Mouse (Mus musculus): ENCODE data around the gene Spns1. TPM values are rescaled to one million over a fixed set of nuclear protein-coding genes. Genes with fewer than 3 reads are reported as not detected.

The Spns1 gene
- polyA plus RNA-seq, 1 experiment from 2014 or later = 41.1 TPM

DNA sequence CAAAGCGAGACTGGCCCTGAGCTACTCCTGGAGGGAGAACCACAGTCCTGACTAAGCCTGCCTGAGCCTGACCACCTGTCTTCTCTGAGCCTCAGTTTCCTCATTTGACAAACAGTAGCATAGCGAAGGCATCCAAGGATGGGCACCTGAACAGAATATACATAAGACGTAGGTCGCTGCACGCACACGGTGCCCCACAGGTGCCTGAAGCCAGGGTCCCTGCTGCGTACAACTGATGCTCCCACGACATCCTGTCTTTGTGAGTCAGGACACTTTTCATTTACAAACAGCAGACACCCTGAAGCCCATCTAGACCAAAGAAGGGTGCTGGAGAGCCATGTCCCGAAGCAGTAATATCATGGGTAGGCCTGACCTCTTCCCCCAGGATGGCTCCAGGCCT is 18.8 kb downstream of the Spns1 start:
- no peaks in the 10 kb centered on the region for H3K27me3 ChIP-seq (ENCODE audit: control insufficient read depth, insufficient read depth, low read length)
- no peak overlapping the region for H3K4me2 ChIP-seq (ENCODE audit: low read depth, low read length)
- WGBS = 86% methylated on average over 9 of the region's 9 CpGs
- H3K9me3 ChIP-seq (replicated peaks; ENCODE audit: control insufficient read depth, low read length) = no peaks in the 10 kb centered on the region
- no peak overlapping the region for H3K4me3 ChIP-seq (ENCODE audit: low read length)
- no peak overlapping the region for H3K9ac ChIP-seq (ENCODE audit: low read length)
- H3K36me3 ChIP-seq (ENCODE audit: control insufficient read depth, insufficient read depth) = no peaks in the 10 kb centered on the region
- ATAC-seq (replicated peaks; ENCODE audit: extremely low read depth, insufficient read depth, low FRiP score) = no peak
- H3K4me1 ChIP-seq (ENCODE audit: control insufficient read depth, insufficient read depth, low read length) = peaks cover 4% of the 10 kb centered on the region; the same call in 1 of the 2 replicates
- H3K27ac ChIP-seq (ENCODE audit: low read length) = no peak overlapping the region

GRCm38 (mm10) chr7:126357838-126358237 is 19.4 kb downstream of the Spns1 start:
- no peak for ATAC-seq (replicated peaks; ENCODE audit: extremely low read depth, insufficient read depth, low FRiP score)
- Histone ChIP-seq H3K9ac (ENCODE audit: low read length) (no peak overlapping the region), H3K27ac (ENCODE audit: low read length) (no peak overlapping the region), H3K4me1 (ENCODE audit: control insufficient read depth, insufficient read depth, low read length) (peaks cover 4% of the 10 kb centered on the region; the same call in 1 of the 2 replicates), H3K4me2 (ENCODE audit: low read depth, low read length) (no peak overlapping the region), H3K27me3 (ENCODE audit: control insufficient read depth, insufficient read depth, low read length) (no peaks in the 10 kb centered on the region), H3K36me3 (ENCODE audit: control insufficient read depth, insufficient read depth) (no peaks in the 10 kb centered on the region), H3K9me3 (replicated peaks; ENCODE audit: control insufficient read depth, low read length) (no peaks in the 10 kb centered on the region), H3K4me3 (ENCODE audit: low read length) (no peak overlapping the region)
- 75% methylated on average over 6 of the region's 6 CpGs for WGBS

GRCm38 (mm10) chr7:126356793-126357591 is 20.3 kb downstream of the Spns1 start:
- Histone ChIP-seq H3K4me2 (ENCODE audit: low read depth, low read length) (no peak overlapping the region), H3K4me1 (ENCODE audit: control insufficient read depth, insufficient read depth, low read length) (peaks cover 4% of the 10 kb centered on the region; the same call in 1 of the 2 replicates), H3K4me3 (ENCODE audit: low read length) (no peak overlapping the region), H3K36me3 (ENCODE audit: control insufficient read depth, insufficient read depth) (no peaks in the 10 kb centered on the region), H3K9me3 (replicated peaks; ENCODE audit: control insufficient read depth, low read length) (no peaks in the 10 kb centered on the region), H3K27ac (ENCODE audit: low read length) (no peak overlapping the region), H3K9ac (ENCODE audit: low read length) (no peak overlapping the region), H3K27me3 (ENCODE audit: control insufficient read depth, insufficient read depth, low read length) (no peaks in the 10 kb centered on the region)
- no peak; the same call in 1 of the 2 replicates for ATAC-seq (replicated peaks; ENCODE audit: extremely low read depth, insufficient read depth, low FRiP score)
- WGBS = 45% methylated on average over 7 of the region's 7 CpGs

DNA sequence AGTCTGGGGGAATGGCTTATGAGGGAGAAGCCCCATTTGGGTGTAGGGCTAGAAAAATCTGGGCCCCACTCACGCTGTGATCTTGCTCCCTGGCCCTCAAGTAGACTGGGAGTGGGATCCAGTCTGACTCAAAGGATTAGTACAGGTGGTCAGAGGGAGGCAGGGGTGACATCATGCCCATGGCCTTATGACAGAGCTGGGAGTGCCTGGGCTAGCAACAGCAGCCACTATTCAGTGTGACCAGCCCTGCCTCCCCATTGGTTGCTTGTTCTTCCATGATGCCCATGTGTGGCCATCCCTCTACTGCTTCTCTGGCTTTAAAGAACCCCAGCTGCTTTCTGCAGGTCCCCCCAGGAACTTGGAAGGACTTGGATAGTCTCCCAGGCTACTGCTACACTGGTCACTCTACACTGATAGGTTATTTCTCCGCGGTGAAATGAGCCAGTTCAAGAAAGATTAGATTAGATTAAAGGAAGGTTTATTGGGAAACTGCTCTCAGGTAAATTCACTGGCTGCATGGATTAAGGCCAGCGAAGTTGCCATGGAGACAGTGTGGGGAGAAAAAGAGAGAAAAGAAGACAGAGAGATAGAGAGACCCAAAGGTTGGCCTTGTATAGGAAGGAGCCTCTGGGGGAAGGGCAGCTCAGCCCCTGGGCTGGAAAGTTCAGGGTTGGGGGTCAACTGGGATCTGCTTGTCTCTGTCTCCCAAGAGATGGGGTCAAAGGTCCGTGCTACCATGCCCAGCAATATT is 21.2 kb downstream of the Spns1 start:
- WGBS = 47% methylated on average over 5 of the region's 5 CpGs

GRCm38 (mm10) chr7:126354738-126355614 is 22.3 kb downstream of the Spns1 start:
- H3K9me3 ChIP-seq (replicated peaks; ENCODE audit: control insufficient read depth, low read length) = no peaks in the 10 kb centered on the region
- H3K4me3 ChIP-seq (ENCODE audit: low read length) = no peak overlapping the region
- H3K4me1 ChIP-seq (ENCODE audit: control insufficient read depth, insufficient read depth, low read length) = peaks cover 4% of the 10 kb centered on the region; the same call in 1 of the 2 replicates
- no peak overlapping the region for H3K9ac ChIP-seq (ENCODE audit: low read length)
- no peaks in the 10 kb centered on the region for H3K36me3 ChIP-seq (ENCODE audit: control insufficient read depth, insufficient read depth)
- no peaks in the 10 kb centered on the region for H3K27me3 ChIP-seq (ENCODE audit: control insufficient read depth, insufficient read depth, low read length)
- peak; percentile 32; the same call in 1 of the 2 replicates for ATAC-seq (replicated peaks; ENCODE audit: extremely low read depth, insufficient read depth, low FRiP score)
- no peak overlapping the region for H3K4me2 ChIP-seq (ENCODE audit: low read depth, low read length)
- WGBS = 42% methylated on average over 14 of the region's 14 CpGs
- no peak overlapping the region for H3K27ac ChIP-seq (ENCODE audit: low read length)

More for the DNA sequence above, 21.2 kb downstream of the Spns1 start:
- H3K27ac ChIP-seq (ENCODE audit: low read length) = no peak overlapping the region
- no peak for ATAC-seq (replicated peaks; ENCODE audit: extremely low read depth, insufficient read depth, low FRiP score)
- H3K9ac ChIP-seq (ENCODE audit: low read length) = no peak overlapping the region
- no peaks in the 10 kb centered on the region for H3K36me3 ChIP-seq (ENCODE audit: control insufficient read depth, insufficient read depth)
- no peaks in the 10 kb centered on the region for H3K9me3 ChIP-seq (replicated peaks; ENCODE audit: control insufficient read depth, low read length)
- H3K27me3 ChIP-seq (ENCODE audit: control insufficient read depth, insufficient read depth, low read length) = no peaks in the 10 kb centered on the region
- peaks cover 4% of the 10 kb centered on the region; the same call in 1 of the 2 replicates for H3K4me1 ChIP-seq (ENCODE audit: control insufficient read depth, insufficient read depth, low read length)
- H3K4me2 ChIP-seq (ENCODE audit: low read depth, low read length) = no peak overlapping the region
- H3K4me3 ChIP-seq (ENCODE audit: low read length) = no peak overlapping the region

- ATAC-seq (replicated peaks; ENCODE audit: extremely low read depth, insufficient read depth, low FRiP score) = no peak
- H3K36me3 ChIP-seq (ENCODE audit: control insufficient read depth, insufficient read depth) = no peaks in the 10 kb centered on the region
- H3K9me3 ChIP-seq (replicated peaks; ENCODE audit: control insufficient read depth, low read length) = no peaks in the 10 kb centered on the region
- no peak overlapping the region for H3K9ac ChIP-seq (ENCODE audit: low read length)
- no peak overlapping the region for H3K4me3 ChIP-seq (ENCODE audit: low read length)
- peaks cover 4% of the 10 kb centered on the region; the same call in 1 of the 2 replicates for H3K4me1 ChIP-seq (ENCODE audit: control insufficient read depth, insufficient read depth, low read length)
- H3K4me2 ChIP-seq (ENCODE audit: low read depth, low read length) = no peak overlapping the region
- 63% methylated on average over 3 of the region's 3 CpGs for WGBS
- H3K27ac ChIP-seq (ENCODE audit: low read length) = no peak overlapping the region
- no peaks in the 10 kb centered on the region for H3K27me3 ChIP-seq (ENCODE audit: control insufficient read depth, insufficient read depth, low read length)
Observed at GRCm38 (mm10) chr7:126353994-126354365, 23.3 kb downstream of the Spns1 start.

DNA sequence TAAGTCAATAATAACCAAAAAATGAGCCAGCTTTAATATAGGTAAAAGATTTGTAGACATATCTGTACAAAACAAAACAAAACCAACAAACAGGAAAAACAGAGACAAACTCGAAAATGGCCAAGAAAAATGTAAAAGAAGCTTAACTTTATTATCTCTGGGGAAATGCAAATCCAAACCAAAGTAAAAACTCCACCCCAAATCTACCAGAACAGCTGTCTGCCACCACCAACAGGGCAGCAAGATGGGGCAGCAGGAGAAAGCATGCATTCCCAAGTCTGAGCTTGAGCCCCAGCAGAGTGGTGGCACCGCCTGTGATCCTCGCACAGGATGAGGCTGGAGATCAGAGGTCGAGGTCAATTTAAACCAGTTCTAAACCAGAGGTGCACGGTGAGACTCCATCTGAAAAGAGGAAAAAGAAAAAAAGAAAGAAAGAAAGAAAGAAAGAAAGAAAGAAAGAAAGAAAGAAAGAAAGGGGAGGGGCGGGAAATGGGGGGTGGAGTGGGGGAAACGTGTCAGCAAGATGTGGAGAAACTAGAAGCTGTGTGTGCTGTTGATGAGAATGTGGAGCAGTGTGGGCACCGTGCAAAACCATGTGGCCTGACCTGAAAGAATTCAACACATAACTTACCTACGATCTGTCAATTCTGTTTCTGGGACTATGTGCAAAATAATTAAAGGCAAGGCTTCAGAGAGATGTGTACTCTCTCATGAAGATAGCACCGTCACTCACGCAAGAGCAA is 23.8 kb downstream of the Spns1 start:
- Histone ChIP-seq H3K4me1 (ENCODE audit: control insufficient read depth, insufficient read depth, low read length) (peaks cover 4% of the 10 kb centered on the region; the same call in 1 of the 2 replicates), H3K4me2 (ENCODE audit: low read depth, low read length) (no peak overlapping the region), H3K4me3 (ENCODE audit: low read length) (no peak overlapping the region), H3K36me3 (ENCODE audit: control insufficient read depth, insufficient read depth) (no peaks in the 10 kb centered on the region), H3K9ac (ENCODE audit: low read length) (no peak overlapping the region), H3K9me3 (replicated peaks; ENCODE audit: control insufficient read depth, low read length) (no peaks in the 10 kb centered on the region), H3K27me3 (ENCODE audit: control insufficient read depth, insufficient read depth, low read length) (no peaks in the 10 kb centered on the region), H3K27ac (ENCODE audit: low read length) (no peak overlapping the region)
- 60% methylated on average over 11 of the region's 11 CpGs for WGBS
- ATAC-seq (replicated peaks; ENCODE audit: extremely low read depth, insufficient read depth, low FRiP score) = no peak

DNA sequence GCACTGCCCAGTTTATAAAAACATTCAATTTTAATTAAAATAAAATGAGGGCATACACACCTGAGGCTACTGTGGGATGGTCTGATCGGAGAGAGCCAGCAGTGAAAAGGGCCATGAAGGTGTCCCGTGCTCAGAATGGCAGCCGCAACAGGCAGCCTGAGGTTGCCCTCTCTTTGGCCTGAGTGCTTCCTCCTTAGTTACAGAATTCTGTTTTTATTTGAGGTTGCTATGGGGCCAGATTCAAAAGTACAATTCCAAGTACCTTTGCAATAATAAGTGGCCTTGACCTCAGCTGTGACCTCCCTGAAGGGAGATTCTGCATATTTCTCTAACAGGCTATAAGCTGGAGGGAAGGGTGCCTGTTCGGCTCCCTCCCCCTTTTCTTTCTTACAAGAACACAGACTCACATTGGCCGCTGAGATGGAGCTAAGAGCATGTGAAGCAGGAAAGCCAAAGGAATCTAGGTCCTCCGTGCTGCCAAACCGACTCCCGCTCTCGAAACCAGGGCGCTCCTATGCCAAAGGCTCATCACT is 25.8 kb downstream of the Spns1 start:
- Histone ChIP-seq H3K4me1 (ENCODE audit: control insufficient read depth, insufficient read depth, low read length) (peaks cover 4% of the 10 kb centered on the region; the same call in 1 of the 2 replicates), H3K9ac (ENCODE audit: low read length) (no peak overlapping the region), H3K27ac (ENCODE audit: low read length) (no peak overlapping the region), H3K9me3 (replicated peaks; ENCODE audit: control insufficient read depth, low read length) (no peaks in the 10 kb centered on the region), H3K27me3 (ENCODE audit: control insufficient read depth, insufficient read depth, low read length) (no peaks in the 10 kb centered on the region), H3K4me3 (ENCODE audit: low read length) (no peak overlapping the region), H3K4me2 (ENCODE audit: low read depth, low read length) (no peak overlapping the region; the same call in 1 of the 2 replicates), H3K36me3 (ENCODE audit: control insufficient read depth, insufficient read depth) (no peaks in the 10 kb centered on the region)
- WGBS = 53% methylated on average over 10 of the region's 10 CpGs
- ATAC-seq (replicated peaks; ENCODE audit: extremely low read depth, insufficient read depth, low FRiP score) = no peak

Data from heart, embryonic 16.5 days (tissue).